Mouse (Mus musculus) forelimb bud, embryonic 11.5 days (tissue): Measurements from ENCODE around the gene Ror1.

Source experiments
- DNase-seq: peaks from one replicate; pipeline ENCODE4 v3.0.0-alpha.2; 2012; ENCODE audit warnings: low read depth, low spot score

Gene Ror1

GRCm38 (mm10) chr4:100116366-100116765 lies 20.8 kb downstream of the Ror1 start:
- no peak for DNase-seq

- DNase-seq: no peak
Observed at GRCm38 (mm10) chr4:100118676-100119075, 23.1 kb downstream of the Ror1 start.

GRCm38 (mm10) chr4:100119431-100119830 lies 23.8 kb downstream of the Ror1 start:
- DNase-seq: no peak

DNA sequence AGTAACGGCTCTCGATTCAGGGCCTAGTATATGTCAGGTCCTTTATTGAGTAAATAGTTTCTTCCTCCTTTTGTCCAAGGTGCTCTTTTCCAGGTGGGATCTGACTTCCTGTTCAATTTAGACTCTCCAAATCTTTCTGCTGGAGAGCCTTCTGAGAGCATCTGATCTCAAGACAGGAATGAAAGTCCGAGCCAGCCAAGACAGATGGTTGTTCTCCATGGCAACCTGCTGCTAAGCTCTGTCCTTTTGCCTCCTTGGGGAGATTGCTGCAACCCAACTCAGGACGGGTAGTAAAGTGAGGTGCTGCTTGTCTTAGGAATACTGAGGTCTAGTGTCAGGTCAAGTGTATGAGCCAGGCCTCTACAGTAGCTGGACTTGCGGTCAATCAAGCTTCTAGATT lies 25.0 kb downstream of the Ror1 start:
- DNase-seq: no peak

DNA sequence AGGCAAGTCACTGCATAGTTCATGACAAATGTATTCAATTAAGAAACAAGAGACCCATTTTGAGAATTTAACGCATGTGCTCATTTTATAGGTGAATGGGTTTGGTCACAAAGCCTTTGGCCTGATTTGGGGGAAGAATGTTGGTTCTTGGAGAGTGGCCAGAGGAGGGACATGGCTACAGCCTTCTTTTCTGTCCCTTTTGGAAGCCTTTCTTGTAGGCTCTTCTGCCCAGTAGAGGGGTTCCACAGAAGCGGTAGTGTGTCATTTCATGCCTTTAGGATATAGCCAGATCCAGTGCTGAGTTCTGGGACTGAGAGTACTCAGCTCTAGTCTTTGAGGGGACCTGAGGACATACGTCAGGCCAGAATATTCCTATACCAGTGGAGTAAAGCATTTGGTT lies 26.8 kb downstream of the Ror1 start:
- DNase-seq: no peak

GRCm38 (mm10) chr4:100123519-100123918 lies 27.9 kb downstream of the Ror1 start:
- no peak for DNase-seq

GRCm38 (mm10) chr4:100124056-100124455 lies 28.5 kb downstream of the Ror1 start:
- no peak for DNase-seq

GRCm38 (mm10) chr4:100124935-100125334 lies 29.3 kb downstream of the Ror1 start:
- DNase-seq: no peak

- DNase-seq: no peak
Observed at GRCm38 (mm10) chr4:100126531-100127310, 31.1 kb downstream of the Ror1 start.

- no peak for DNase-seq
Observed at GRCm38 (mm10) chr4:100128026-100128922, 32.7 kb downstream of the Ror1 start.

GRCm38 (mm10) chr4:100129201-100129600 lies 33.6 kb downstream of the Ror1 start:
- no peak for DNase-seq

DNA sequence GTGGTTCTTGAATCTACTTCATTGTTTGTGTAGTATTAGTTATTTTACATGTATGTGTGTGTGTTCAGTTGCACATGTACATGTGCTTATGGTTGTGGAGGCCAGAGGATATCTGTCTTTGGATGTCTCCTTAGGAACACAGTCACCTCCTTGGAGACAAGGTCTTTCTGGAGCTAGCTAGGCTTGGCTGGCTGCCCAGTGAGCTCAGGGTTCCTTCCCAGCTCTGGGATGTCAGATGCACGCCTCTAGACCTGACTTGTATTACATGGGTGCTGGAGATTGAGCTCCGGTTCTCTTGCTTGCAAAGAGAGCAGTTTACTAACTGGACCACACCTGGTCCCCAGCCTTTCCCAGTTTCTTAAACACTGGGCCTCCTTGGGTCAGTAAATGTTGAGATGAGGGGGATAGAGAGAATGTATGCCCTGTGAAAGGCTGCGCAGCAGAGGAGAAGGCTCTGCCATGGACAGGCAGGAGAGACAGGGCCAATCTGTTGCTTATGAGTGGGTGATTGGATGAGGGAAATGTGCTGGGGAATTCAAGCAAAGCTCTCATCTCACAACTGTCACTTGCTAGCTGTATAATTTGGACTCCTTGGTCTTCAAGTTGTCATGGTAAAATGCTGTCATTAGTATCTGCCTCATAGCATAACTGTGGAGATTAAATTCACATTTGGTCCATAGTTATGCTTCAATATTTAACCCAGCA lies 35.3 kb downstream of the Ror1 start:
- no peak for DNase-seq

DNA sequence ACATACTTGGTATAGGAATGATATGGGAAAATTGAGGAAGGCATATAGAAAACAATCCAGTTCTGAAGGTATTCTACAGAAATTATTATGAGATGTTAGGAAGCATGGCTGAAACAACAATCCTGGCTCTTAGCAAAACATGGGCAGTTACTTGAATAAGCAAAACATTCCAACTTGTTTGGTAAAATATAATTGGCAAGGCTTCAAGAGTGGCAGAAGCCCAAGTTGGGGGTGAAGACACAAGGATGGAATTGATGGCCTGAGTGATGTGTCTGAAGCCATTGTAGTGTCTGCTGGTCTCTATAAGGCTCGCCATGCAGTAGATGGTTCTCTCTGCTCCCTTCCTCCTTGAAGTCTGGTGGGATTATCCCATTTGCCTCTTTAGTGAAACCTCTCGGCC lies 35.9 kb downstream of the Ror1 start:
- no peak for DNase-seq

- no peak for DNase-seq
Observed at GRCm38 (mm10) chr4:100132261-100132660, 36.7 kb downstream of the Ror1 start.

GRCm38 (mm10) chr4:100136046-100136445 lies 40.5 kb downstream of the Ror1 start:
- no peak for DNase-seq

DNA sequence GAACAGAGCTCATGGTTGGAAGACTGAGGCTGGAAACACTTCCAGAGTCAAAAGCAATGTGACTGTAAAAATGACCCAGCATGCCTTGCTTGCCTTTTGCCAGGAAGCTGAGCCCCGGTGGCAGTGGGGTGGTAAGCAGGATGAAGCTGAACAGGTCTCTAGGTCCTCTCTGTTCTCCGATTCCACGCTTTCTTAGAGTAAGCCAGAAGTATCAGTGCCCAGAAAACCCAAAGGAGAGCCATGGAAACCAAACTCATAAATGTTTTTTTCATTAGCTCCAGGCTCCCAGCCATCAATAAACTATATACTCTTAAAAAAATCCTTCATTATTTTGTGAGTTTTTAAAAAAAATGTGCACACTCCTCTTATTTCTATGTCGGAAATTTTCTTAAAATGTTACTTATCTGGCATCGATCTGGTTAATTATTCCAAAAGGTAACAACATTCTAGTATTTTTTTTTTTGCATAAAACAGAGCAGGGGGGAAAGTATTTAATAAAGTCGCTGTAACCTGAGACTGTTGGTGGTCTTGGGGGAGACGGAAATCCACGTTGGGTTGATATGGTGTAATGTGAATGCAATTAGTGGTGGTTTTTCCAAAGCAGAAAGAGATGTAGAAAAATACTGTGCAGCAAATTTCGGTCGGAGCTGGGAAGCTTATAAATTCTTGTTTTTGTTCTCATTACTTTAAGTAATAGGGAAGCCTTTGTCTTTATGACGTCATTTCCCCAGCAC lies 41.7 kb downstream of the Ror1 start:
- peak; percentile 27 for DNase-seq

DNA sequence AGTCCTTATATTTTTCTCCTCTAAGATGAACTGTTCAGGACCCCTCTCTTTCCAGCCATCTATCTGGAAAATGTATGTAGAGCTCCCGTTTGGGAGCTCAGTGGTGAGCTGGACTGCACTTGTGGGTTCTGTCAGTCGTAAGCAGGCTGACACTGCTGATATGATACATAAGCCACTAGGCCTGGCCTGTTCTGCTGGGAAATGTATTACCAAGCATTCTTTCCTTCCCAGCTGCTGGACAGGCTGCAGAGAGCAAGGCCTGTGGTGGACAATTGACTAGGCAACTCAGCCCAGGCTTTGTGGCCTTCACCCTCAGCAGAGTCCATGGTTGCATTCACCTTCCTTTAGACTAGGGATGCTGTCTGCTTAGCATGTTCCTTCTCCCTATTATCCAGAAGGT lies 46.0 kb downstream of the Ror1 start:
- no peak for DNase-seq

DNA sequence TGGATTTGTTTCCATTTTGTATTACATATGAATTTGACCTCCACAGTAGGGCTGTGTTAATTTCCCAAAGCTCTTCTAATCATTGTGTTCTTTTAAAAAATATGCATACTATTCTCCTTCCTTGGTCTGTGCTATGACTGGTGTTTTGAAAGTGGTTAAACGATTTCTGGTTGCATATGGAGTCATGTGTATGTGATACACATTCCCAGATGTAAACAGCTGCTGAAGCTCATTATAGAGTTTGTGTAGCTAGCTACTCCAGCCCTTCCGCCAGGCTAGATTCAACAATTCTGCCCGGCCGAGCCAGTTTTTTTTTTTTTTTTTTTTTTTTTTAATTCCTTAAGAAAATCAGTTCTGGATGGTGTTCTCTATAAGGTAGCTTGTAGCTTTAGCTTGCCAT lies 49.2 kb downstream of the Ror1 start:
- no peak for DNase-seq

DNA sequence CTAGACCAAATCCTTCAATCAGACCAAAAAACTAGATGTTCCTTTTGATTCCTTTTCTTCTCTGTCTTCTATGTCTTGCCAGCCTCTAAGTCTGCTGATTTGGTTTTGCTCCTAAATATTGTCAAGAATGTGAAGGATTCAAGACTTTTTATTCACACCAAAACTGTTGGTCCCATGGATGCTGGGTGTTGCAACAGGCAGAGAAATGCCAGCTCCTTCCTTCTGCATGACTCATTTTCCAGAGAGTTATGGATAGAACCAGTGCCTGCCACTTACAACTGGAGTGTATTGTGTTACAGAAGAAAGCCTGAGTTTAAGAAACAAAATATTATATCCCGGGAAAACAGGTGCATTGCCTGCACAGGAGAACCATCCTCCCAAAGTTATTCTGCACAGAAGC lies 55.2 kb downstream of the Ror1 start:
- DNase-seq: no peak

DNA sequence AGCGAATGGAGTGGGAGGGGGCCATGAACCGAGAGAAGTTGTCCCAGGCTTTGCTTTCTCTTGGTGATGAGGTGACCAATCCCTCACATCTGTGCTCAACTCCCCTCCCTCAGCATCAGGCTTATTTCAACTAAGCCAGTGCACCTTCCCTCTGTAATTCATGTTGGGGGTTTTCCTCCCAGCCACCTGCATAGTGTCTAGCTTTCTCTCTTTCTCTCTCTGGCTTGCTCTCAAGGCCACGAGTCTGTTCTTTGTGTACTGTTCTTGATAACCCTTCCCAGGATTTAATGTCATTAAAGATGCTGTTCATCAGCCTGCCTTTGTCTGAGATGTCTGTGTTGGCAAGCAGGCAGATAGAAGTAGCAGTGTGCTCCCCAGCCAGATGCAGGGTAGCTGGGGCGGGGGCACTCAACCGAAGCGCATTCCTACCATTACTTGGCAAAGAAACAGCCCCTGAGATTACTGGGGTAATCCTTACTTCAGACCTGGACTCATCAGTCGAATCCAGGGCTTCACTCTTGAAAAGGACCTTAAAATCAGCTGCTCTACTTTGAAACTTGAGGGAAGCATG lies 59.1 kb downstream of the Ror1 start:
- DNase-seq: no peak

- DNase-seq: no peak
Observed at GRCm38 (mm10) chr4:100155731-100156130, 60.1 kb downstream of the Ror1 start.
